Mouse (Mus musculus): Measurements from ENCODE around the gene Acer2.

The Acer2 gene

DNA sequence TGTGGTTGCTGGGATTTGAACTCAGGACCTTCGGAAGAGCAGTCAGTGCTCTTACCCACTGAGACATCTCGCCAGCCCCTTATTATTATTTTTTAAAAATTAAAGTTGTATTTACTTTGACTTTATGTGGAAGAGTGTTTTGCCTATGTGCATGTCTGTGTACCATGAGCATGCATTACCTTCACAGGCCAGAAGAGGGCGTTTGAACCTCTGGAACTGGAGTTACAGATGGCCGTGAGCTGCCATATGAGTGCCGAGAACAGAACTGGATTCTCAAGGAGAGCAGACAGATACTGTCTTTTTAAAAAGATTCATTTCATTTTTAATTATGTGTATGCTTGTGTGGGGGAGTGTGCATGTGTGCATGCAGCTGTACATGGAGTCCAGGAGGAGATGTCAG is 13.7 kb downstream of the Acer2 start:
- no peak for DNase-seq (ENCODE audit: low read depth)

DNA sequence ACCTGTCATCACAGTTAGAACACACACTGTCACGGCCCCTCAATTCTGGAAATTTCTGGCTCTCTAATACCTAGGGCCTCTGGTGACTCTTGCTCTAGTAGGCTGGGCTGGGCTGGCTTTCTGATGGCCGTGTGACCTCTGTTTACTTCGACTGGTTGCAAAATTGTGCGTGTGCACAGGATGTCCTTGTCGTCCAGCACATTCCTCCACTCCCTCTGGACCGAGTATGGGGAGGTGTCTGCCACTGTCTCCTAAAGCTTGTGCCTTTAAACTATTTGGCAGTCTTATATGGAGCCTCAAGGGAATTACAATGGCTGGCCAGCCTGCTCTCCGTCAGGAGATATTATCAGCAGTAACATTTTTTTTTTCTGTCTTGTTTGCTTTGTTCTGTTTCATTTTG is 23.2 kb downstream of the Acer2 start:
- no peak for DNase-seq (ENCODE audit: low read depth)

DNA sequence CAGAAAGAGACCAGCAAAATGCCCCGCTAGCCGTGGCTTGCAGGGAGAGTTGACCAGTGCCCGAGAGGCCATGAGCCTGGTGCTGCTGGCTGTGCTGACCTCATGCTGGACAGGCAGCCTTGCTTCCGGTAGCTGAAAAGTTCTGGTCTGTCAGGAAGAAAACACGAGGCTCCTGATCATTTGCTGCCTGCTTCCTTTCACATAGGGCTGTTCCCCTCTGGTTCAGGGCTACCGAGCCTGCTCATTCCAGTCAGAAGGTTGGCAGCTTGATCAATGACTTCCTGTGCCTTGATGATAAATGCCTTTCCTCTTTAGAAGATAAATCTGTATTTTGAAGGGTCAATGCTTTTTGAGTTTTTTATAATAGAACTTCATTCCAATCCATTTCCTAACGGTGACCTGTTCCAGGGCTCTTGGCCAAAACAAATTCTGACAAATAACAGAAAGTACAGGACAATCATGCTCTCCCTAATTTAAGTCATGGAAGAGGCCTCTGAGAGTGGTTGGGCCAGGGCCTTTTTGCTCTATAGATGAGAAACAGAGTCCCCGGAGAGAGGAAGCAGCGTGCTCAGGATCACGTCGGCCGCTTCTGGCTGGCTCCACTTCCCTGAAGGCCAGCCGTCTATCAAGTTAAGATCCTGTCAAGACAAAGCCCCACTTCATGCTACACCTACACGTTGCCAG is 24.7 kb downstream of the Acer2 start:
- DNase-seq (ENCODE audit: low read depth), result peak; percentile 32

DNA sequence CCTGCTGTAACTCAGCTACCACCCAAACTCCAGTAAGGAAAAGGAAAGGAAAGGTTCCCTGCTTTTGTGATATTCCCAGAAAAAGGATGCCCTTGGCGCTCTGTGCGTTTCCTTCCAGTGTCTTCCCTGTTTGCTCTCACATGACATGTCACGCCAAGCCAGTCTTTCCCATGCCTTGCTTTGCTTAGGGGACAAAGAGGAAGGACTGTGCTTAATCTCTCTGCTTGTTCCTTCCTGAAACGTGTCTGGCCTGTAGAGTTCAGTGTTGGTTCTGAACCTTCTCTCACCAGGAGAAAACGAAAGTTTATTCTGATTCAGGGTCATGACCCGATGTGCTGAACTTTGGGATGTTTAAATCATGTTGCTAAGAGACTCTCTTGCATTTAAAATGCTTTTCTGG is 28.2 kb downstream of the Acer2 start:
- no peak for DNase-seq (ENCODE audit: low read depth)

DNA sequence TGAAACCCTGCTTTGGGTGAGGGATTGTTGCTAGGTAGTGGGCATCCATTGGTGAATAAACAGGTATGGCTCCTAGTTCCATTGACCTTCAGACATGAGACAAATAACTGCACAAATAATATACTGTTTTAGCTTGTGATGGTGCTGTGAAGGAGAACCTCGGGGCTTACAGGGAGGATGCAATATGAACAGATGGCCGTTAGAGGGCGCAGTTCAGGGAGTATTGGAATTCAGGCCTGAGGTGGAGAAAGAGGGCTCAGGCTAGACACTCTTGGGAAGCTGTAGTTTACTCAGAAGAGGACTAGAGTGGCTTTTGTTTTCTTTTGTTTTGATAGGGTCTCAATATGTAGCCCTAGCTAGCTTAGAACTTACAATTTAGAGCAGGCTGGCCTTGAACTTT is 30.8 kb downstream of the Acer2 start:
- no peak for DNase-seq (ENCODE audit: low read depth)

DNA sequence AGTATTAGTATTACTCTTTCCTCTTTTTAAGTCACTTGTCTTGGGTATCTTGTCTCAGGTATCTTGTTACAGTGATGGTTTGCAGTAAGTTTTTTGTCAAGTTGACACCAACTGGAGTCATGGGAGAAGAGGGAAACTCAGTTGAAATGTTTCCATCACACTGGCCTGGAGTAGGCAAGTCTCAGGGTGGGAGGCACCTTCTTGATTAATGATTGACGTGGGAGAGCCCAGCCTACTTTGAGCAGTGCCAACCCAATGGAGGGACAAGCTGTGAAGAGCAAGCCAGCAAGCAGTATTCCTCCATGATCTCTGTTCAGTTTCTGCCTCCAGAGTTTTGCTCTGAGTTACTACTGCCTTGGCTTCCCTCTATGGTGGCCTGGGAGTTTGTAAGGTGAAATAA is 31.7 kb downstream of the Acer2 start:
- DNase-seq (ENCODE audit: low read depth), result no peak

DNA sequence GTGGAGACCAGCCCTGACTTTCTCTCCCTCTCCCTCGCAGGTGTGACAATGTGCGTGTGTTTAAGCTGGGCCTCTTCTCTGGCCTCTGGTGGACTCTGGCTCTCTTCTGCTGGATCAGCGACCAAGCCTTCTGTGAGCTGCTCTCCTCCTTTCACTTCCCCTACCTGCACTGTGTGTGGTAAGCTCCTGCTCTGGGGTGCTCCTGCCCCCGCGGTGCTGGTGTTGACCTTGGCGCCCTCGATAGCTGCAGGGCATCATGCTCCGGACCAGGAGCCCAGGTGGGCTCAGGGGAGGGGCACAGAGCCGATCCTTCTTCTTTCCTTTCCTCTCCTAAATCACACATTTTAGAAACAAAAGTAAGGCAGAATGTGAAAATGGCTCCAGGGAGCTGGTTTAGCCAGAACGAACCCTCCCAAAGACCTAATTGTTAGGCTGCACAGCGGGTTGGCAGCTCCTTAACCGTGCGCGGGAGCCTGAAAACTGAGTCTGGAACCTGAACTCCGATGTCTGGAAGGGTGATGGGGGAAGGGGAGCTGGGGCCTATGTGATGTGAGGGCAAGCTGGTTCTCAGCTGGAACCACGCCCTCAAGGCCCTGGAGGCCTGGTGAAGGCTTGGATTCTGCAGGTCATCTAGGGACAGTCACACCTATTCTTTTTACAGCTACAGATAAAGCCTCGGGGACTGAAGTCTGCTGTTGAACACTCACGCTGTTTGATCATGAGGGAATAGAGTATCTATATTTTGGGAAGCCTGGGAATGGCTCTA is 37.6 kb downstream of the Acer2 start:
- no peak for DNase-seq (ENCODE audit: low read depth)

DNA sequence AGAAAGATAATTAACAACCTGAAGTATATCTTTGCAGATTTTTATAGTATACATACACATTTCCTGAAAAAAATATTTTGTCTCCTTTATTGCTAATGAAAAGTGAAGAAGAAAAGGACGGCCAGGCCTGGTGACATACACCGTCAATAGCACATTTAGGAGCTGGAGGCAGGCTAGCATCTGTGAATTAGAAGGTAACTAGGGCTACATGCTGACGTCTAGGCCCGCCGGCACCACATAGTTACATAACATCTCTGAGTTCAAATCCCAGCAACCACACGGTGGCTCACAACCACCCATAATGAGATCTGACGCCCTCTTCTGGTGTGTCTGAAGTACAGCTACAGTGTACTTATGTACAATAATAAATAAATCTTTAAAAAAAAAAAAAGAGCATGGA is 38.6 kb downstream of the Acer2 start:
- no peak for DNase-seq (ENCODE audit: low read depth)

DNA sequence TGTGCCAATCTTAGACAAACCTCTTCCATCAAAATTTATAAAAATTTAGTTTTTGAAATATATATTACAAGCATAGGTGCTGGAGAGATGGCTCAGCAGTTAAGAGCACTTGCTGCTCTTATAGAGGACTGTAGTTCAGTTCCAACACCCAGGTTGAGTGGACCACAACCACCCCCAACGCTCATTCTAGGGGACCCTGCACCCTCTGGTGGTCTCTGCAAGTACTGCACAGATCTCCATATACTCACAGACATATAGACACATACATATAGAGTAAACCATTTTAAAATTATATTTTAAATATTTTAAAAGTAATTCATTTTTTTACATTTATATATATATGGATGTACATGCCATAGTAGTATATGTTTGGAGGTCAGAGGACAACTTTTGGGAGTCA is 41.9 kb downstream of the Acer2 start:
- DNase-seq (ENCODE audit: low read depth), result no peak

DNA sequence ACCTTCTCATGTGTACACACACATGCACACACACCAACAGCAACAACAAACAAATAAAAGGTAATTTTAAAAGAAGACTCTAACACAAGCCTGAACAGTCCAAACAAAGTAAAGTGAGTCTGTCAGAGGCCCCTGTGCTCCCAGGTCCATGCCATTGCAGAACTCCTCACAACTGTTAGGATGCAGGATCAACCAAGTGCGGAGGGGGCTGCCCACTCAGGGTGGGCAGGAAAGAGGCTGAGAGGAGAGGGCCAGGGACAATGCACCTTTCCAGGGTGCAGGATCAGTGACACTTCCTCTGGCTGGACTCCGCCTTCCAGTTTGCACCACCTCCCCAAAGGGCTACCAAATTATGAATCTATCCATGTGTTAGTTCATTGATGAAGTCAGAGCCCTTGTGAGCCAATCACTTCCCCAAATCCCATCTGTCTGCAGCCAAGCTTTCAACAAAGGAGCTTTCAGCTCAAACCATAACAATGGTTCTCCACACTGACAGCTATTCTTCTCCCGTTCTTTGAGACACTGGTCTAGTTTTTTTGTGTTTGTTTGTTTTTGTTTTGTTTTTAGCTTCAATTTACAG is 49.4 kb downstream of the Acer2 start:
- no peak for DNase-seq (ENCODE audit: low read depth)

DNA sequence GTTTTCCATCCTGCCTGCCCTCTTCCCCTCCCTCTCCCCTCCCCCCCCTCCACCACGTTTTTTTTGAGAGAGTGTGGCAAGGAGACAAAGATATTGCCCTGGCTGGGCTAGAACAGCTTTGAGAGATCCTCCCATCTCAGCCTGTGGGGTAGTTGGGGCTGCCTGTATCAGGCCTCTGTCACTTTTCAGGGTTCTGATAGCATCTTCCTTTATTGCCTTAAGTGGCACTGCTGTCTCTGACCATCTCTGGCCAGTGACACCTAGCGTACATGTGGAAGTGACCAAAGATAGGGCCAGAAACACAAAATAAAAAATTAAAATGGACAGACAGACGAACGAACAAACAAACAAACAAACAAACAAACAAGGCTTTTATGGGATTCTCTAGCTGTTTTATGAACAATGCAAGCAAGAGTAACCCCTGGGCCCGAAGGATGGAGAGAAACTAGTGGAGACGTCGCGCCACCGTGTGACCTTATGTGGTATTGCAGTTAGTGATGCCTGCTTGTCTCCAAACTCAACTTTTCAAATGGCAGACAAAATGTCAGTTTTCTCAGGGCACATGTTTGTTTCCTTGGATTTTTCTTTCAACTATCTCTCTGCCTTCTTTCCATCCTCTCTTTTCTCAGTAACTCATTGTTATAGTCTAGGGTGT is 50.7 kb downstream of the Acer2 start:
- DNase-seq (ENCODE audit: low read depth), result peak; percentile 27

DNA sequence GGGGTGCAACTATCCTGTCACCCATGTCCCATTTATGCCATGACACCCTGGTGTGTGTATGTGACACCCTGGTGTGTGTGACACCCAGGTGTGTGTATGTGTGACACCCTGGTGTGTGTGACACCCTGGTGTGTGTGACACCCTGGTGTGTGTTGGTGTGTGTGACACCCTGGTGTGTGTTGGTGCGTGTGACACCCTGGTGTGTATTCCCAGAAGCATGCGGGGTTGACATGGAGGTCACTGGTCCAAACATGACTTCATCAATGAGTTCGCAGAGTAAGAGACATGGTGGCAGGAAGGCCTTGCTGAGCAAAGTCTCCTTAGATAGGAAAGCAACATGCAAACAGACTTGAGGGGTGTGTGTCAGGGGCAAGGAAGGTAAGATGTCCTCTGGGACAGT is 52.8 kb downstream of the Acer2 start:
- no peak for DNase-seq (ENCODE audit: low read depth)

DNA sequence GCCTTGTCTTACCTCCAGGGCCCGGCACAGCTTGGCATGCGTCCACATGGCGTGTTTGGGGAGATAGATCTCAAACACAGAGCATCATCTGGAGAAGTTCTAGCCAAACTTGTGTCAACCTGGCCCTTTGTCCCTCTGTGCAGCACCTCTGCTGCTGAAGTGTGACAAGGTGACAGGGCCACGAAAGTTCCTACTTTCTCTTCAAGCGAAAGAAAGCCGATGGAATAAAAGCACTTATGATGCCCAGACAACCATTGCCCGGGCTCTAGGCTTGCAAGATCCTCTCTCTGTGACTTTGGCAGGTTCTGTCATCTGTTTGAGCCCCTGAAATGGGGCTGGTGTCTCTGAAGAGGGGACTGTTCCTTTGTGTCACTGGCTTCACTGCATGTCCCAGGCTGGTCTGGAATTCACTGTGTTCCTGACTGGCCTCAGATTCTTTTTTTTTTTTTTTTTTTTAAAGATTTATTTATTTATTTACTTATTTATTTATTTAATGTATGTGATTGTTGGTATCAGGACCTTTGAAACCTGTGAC is 56.0 kb downstream of the Acer2 start:
- no peak for DNase-seq (ENCODE audit: low read depth)

DNA sequence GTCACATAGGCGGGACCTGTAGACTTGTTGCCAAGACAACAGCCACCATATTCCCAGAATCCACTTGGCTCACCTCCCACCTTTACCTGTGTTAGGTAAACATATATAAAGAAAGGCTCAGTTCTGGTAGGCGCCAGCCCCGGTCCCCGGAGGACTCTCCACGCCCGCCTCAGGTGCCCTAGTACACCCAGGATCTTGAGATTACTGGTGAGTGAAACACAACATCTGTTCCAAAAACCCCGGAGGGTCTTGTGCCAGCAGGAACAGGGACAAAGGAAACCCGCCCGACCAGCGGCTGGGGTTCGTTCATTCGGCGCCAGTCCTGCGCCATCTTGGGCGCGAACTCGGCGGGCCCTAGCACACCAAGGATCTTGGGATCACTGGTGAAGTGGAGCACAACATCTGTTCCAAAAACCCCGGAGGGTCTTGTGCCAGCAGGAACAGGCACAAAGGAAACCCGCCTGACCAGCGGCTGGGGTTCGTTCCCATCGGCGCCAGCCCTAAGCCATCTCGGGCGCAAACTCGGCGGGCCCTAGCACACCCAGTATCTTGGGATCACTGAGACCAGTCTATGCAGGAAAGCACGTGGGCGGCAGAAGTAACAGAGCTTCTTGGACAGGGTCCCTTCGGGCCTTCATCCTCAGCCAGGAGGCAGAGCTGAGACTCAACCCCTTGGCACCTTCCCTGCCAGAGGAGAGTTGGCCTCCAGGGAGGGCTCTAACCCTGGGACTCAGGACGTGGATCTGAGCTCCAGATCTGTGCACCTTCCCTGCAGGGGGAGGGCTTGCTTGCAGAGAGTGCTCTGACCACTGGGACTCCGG is 56.6 kb downstream of the Acer2 start:
- no peak for DNase-seq (ENCODE audit: low read depth)

DNA sequence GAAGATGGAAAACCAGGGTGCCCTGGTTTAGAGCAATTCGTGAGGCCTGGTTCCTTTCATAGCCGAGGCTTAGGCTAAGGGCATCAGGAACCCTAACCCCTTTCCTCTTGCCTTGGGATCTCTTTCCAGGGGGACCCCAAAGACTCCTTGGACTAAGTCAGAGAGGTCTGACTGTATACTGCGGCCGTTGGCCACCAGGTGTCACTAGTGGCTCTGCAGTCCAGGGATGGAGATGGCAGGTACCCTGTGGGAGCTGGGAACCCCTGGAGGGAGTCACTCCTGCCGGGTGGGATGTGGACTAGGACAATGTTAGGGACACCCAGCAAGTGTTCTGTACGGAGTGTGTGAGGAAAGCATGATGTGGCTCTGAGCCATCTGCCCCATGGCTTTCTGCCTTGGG is 58.8 kb downstream of the Acer2 start:
- DNase-seq (ENCODE audit: low read depth), result no peak

DNA sequence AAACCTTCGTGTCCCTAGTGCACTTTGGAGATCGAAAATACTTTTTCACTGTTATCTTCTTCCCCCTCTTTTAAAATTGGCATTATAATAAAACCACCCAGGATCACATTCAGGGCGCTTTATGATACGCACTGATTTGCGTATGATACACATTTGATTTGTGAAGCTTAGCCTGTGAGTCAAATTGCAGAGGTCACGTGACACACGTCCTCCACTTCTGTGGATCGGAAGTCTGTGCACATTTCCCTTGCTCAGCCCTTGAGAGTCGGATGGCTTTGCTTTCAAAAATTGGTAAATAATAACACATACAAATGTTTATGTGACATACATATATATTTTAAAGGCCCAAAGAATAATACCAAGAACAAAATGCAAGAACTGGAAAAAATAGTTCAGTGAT is 62.0 kb downstream of the Acer2 start:
- no peak for DNase-seq (ENCODE audit: low read depth)

DNA sequence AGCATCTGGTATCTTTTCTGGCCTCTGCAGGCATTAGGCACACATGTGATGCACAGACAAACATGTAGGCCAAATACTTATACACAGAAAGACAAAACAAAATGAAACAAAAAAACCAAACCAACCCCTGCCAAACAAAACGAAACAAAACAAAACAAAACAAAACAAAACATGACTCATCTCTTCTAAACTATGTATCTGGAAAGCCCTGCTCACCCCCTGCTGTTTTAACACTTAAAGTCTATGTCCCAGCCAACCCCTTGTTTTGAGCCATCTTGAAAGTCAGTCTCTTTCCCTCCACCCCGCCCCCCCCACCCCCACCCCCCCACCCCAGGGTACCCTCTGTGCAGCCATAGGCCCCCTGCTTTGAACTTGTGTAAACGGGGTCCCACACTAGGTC is 62.5 kb downstream of the Acer2 start:
- DNase-seq (ENCODE audit: low read depth), result no peak

DNA sequence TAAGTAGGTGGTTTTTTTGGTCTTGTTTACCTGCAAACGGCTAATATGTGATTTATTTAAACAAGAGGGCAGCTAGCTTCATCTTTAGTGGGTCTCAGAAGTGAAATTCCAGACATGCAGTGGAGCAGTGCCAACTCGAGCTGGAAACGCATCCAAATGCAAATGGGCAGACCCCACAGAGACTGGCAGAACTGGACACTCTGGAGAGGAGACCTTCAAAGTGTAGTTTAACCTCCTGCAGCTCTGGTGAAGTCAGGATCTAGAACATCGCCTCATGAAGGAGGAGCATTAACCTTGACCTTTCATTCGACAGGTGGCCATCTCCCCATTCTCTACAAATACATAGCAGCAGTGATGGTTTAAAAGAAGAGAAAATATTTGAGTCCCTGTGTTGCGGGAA is 68.5 kb downstream of the Acer2 start:
- no peak for DNase-seq (ENCODE audit: low read depth)

DNA sequence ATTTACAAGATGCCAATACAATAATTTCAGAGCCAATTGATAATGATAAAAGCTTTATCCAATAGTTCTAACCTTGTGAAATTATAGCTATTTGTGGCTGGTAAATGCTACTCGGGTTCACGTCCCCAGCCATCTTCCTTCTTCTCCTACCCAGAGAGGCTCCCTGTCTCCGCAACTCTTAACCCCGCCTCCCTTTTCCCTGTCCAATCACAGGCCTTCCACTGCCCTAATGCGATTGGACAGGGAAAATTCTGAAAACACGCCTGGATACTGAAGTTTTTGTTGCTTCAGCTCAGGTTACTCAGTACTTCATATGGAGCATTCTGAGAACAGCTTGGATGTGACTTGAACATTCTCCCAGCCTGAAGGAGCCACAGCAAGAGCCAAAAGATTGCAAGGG is 69.1 kb downstream of the Acer2 start:
- DNase-seq (ENCODE audit: low read depth), result no peak

DNA sequence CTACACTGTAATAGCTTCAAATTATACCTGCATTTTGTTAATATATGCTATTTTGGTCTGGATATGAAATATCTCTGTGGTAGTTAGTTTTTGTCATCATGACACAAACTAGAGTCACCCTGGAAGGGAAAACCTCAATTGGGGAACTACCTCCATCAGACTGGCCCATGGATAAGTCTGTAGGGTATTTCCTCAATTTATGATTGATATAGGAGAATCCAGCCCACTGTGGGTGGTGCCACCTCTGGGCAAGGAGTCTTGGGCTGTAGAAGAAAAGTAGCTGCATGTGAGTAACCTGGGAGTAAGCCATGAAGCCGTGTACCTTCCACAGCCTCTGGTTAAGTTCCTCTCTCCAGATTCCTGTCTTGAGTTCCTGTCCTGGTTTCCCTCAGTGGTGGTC is 74.6 kb downstream of the Acer2 start:
- no peak for DNase-seq (ENCODE audit: low read depth)

DNA sequence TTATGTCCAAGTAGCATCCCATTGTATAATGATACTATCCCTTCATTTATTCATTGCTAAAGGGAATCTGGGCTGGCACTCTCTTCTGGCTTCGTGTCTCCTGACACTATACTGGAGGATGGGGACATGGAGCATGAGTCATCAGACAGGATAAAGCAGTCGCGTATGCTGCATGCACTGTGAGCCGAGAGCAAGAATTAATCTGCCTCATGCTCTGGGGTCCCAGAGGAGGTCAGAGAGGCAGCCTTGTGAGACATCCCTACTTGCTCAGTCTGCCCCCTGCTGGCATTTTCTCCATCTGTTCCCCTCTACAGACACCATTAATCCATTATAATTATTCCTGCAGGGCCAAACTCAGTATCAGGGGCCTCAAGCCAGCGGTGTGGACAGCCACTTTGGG is 79.3 kb downstream of the Acer2 start:
- DNase-seq (ENCODE audit: low read depth), result no peak

DNA sequence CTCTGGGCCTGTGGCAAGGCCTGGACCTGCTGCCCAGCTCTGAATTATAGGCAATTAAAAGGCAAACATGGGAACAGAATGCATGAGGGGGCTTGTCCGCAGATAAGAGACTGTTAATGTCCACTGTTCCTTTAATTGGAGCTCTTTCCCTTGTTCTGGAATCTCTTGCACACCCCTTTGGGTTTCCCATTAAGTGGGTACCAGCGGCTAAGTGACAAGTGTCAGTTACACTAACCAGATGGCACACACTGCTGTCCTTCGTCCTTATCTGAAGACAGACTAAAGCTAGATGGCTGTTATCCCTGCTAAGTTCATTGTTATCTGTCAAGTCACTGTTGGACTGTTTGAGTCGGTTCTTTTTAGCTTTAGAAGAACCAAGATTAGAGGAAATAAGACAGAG is 81.3 kb downstream of the Acer2 start:
- DNase-seq (ENCODE audit: low read depth), result no peak
